Mouse (Mus musculus): Measurements from ENCODE around the gene Chic1.

Gene Chic1

DNA sequence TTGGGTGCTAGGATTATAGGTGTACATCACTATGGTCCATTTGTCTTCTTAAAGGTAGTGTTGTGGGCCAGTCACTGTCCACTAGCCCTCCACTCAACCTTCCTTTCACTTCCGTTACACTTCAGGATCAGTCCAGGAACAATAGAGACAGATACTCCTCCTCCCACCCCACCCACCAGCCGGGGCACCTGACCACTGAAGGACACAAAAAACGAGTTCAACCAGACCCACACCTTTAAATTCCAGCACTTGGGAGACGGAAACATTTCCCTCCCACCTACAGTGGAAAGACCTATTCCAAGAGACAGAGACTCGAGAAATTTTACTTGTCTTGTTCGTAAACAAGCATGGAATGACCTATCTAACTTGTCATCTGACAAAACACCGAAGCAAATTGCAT, 76.0 kb downstream of the Chic1 start:
- DNase-seq (ENCODE audit: low read depth, low spot score): no peak

DNA sequence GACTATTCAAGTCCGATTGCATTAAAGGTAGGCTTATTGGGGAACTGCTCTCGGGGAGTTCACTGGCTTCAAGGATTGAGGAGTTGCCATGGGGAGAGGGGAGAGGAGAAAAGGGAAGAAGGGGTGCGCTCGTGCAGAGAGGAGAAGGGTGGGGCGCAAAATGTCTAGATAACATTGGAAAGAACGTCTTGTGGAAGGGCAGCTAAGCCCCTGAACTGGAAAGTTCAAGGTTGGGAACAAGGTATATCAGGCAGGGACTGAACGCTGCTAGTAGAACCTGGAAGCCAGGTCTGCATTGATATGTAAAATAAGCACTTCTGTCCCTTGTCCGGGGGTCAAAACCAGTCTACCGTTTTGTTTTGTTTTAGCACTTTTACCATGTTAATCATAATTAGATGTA, 81.7 kb downstream of the Chic1 start:
- no peak for DNase-seq (ENCODE audit: low read depth, low spot score)

DNA sequence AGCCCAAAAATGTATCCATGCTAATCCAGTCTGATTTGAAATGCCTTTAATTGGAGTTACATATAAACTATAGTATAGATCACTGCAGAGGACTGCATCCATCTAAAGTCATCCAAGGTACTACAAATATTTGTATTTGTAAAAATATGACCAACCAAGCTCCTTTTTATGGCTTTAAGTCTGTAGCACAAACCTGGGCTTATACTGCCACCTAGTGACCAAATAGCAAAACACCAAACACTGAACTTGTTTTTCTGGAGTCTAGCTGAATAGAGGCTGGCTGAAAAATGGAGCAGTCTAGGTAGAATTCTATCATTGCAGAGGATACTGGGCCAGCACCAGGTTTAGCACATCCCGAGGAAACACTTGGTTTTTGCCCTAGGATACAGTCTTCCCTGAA, 84.5 kb downstream of the Chic1 start:
- peak; percentile 63 for DNase-seq (ENCODE audit: low read depth, low spot score)

DNA sequence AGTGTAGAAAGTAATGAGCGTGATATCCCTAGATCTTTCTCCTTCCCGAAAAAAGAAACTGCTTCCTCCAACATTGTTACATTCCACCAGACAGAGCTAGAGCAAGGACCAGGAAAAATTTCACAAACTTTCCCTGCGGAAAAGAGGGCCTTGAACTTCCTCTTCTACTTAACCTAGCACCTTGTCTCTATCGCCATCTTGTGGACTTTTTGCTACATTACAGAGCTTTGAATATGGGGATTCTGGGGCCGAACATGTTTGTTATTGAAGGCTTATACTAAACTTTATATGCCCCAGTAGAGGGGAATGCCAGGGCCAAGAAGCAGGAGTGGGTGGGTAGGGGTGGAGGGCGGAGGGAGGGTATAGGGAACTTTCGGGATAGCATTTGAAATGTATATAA, 87.5 kb downstream of the Chic1 start:
- peak; percentile 63 for DNase-seq (ENCODE audit: low read depth, low spot score)
